Mouse (Mus musculus): Measurements from ENCODE around the gene Prpf3.
"Not testable (repeated sequence)": the region's sequence is repeated elsewhere in the genome, so short reads cannot be mapped to it uniquely, and the experiment has no call there.

Gene Prpf3

GRCm38 (mm10) chr3:95881979-95882815 lies 26.5 kb upstream of the Prpf3 start, which contains the start of gene Ciart:
Ciart (minus strand) TSS chr3:95882251.
- DNase-seq (ENCODE audit: low read depth) = peak; percentile 95

DNA sequence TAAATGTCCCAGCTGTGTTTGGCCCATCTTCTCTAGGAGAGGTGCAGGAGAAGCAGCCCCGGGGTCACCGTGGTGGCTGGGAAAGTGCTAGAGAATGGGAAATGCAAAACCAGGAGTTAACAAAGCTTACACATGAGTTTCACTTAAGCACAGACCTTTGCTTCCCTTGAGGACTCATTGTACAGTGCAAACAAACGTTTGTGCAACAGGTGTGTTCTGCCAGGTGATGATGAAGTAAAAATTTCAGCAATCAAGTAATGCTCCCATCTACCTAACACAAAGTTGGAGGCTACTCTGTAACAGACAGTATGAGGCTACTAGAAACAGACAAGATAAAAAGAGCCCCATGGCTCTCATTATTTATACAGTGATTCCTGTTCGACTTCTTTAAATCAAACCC lies 23.4 kb upstream of the Prpf3 start:
- no peak for DNase-seq (ENCODE audit: low read depth)

- DNase-seq (ENCODE audit: low read depth) = no peak
These were observed 16.4 kb upstream of the Prpf3 start for GRCm38 (mm10) chr3:95872048-95872447.

DNA sequence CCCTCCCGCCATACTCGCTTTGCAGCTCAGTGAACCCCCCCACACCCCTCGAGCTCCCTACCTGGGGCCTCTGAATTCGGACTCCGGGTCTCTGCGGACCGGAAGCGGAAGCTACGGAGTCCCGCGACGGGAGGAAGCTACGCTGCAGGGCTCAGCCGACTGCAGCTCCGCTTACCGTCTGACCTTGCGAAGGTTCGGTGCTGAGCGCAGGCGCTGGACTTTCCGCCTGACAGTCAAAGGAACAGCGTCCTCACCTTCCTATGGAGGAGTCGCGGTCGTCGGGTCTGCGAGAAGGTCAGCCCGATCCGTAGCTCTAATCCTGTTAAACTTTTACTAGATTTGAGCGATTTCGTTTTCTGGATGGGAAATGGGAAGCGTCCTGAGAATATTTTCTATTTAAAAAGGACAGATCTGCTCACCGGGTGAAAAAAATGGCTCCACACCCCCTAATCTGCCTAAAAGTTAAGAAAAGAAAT lies 15.7 kb upstream of the Prpf3 start, which contains the start of gene Mrps21:
Gene Mrps21 (minus strand): TSS at position 128 of the 476 bp plus-strand sequence.
- DNase-seq (ENCODE audit: low read depth) = peak; percentile 61

DNA sequence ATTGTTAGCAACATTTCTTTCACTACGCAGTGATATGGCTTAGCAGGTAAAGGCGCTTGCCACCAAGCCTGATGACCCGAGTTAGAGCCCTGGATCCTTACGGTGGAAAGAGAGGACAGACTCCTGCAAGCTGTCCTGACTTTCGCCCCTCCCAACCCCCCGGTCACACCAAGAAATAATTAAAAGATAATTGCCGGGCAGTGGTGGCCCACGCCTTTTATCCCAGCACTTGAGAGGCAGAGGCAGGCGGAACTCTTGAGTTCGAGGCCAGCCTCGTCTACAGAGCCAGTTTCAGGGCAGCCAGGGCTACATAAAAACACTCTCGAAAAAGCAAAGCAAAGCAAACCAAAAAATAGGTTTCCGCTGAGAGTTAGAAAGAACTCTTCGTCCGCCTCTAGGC lies 15.3 kb upstream of the Prpf3 start:
- DNase-seq (ENCODE audit: low read depth) = no peak

DNA sequence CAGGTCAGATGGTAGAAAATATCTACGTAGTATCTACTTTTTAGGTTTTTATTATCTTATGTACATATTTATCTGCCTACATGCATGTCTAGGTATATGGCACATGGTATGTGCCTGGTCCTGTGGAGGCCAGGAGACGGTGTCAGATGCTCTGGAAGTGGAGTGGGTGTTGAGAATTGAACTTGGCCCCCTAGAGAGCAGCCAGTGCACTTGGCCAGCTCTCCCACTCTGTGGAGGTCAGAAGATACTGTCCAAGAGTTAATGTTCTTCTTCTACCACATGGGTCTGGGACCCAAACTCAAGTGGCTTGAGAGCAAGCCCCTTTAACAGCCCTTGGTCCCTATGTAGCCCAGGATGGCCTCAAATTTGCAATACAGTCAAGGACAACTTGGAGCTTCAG lies 11.7 kb upstream of the Prpf3 start:
- no peak for DNase-seq (ENCODE audit: low read depth)

- no peak for DNase-seq (ENCODE audit: low read depth)
These were observed 10.4 kb upstream of the Prpf3 start for GRCm38 (mm10) chr3:95866071-95866470.

DNA sequence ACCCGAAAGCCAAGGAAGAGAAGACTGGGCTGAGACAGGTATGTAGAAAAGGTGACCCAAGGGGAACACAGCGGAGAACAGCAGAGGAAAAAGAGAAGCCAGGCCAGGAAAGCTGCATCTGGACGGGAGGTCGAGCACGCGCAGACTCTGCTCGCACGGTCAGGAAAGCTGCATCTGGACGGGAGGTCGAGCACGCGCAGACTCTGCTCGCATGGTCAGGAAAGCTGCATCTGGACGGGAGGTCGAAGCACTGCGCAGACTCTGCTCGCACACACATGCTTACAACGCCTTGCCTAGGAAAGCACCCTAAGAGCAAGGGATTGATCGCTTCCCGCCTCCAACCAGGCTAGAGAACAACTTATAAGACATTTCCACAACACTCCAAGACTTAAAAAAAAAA lies 9.9 kb upstream of the Prpf3 start:
- DNase-seq (ENCODE audit: low read depth) = no peak

DNA sequence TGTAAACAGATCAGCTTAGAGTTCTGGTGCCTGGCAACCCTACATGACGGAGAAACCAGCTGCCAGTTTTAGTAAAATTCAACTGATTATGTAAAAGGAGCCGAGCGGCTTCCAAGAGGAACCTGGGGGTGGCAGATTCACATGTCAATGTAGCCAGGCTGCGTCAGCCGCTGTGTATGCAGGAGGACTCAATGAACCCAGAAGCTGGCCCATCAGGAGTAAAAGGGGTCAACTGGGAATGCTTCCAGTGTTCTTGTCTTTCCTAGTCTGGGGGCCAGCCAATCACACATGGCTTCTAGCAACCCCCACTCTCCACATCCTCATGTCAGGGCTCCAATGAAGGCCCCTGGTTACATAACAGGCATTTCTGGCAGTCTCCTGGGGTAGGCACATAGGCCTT lies 9.4 kb upstream of the Prpf3 start:
- DNase-seq (ENCODE audit: low read depth) = no peak

- DNase-seq (ENCODE audit: low read depth) = no peak
These were observed 7.9 kb upstream of the Prpf3 start for GRCm38 (mm10) chr3:95863578-95863977.

DNA sequence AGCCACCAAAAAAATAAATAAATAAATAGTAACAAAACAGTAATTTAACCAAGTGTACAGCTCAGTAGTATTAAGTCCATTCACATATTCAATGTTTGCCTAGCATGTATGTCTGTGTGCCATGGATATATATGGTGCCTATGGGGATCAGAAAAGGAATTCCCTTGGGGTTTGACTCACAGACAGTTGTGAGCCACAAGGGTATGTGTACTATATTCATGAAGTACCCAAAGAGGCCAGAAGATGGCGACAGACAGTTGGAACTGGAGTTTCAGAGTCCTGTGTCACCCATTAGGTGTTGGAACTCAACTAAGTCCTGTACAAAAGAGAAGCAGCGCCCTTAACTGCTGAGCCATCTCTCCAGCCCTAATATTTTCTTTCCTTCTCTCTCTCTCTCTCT lies 6.1 kb upstream of the Prpf3 start:
- DNase-seq (ENCODE audit: low read depth) = peak; percentile 37

DNA sequence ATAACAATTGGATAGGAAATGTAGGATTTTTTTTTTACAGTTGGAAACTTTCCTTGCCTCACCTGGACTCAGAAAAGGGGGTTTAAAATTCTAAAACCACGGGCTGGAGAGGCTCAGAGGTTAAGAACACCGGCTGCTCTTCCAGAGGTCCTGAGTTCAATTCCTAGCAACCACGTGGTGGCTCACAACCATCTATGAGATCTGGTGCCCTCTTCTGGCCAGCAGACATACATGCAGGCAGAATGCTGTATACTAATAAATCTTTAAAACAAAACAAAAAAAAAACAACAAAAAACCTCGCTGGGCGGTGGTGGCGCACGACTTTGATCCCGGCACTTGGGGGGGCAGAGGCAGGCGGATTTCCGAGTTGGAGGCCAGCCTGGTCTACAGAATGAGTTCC lies 5.5 kb upstream of the Prpf3 start:
- no peak for DNase-seq (ENCODE audit: low read depth)

DNA sequence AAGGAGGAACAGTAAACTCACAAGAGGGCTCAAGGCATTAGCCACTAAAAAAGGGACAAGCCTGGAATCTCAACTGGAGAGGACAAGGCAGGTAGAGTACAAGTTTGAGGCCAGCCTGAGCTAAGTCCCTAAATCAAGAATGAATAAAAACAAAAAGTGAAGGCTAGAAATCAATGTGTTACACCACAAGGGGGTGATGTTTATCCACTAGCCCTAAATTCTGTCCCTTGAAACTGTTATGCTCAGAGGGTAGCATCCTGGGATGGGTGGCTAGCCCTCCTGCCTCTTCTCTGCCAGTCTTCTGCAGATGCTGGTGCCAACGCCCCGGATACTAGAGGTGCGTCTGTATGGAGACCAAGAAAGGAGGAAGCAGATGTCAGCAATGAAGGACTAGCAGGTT lies 4.6 kb upstream of the Prpf3 start:
- DNase-seq (ENCODE audit: low read depth) = no peak

DNA sequence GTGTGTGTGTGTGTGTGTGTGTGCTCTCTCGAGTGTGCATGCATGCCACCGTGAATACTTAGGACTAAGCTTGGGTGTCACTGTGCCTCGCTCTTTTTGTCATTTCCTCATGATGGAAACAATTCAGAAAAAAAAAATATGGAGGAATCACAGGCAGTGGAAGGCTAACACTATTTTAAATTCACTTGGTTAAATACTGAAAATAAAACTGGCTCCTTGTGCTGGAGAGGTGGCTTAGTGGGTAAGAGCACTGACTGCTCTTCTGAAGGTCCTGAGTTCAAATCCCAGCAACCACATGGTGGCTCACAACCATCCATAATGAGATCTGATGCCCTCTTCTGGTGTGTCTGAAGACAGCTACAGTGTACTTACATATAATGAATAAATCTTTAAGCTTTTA lies 2.6 kb upstream of the Prpf3 start:
- DNase-seq (ENCODE audit: low read depth) = not testable (repeated sequence)

DNA sequence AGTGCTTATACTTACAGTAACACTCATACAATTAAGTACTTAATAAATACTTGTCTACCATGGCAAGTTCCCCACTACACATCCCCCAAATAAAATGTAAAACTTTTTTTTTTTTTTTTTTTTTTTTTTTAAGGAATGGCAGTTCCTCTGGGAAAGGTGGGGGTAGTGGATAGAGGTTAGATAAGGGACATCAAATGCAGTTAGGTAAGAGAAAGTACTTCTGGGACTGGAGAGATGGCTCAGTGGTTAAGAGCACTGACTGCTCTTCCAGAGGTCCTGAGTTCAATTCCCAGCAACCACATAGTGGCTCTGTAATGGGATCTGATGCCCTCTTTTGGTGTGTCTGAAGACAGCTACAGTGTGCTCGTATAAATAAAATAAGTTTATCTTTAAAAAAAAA lies 1.4 kb upstream of the Prpf3 start:
- not testable (repeated sequence) for DNase-seq (ENCODE audit: low read depth)

- DNase-seq (ENCODE audit: low read depth) = peak; percentile 4
These were observed 430 bp upstream of the Prpf3 start for GRCm38 (mm10) chr3:95856115-95856514.

- DNase-seq (ENCODE audit: low read depth) = no peak
These were observed 4.4 kb downstream of the Prpf3 start for GRCm38 (mm10) chr3:95851317-95851716.

DNA sequence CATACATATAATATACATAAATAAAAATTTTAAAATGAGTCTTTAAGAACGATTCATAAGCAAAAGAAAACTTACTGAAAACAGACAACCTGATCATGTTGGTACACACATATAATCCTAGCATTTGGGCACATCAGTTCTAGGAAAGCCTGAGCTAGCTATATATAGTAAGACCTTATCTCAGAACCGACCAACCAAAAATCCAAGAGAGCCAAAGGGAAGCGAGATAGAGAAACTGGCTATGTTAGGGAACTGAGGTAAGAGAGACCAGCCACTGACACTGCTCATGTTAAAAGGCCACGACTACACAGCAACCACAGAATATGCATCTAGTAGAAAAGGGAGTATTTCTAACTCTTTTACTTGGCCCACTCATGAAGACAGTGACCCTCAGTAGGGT lies 5.1 kb downstream of the Prpf3 start:
- no peak for DNase-seq (ENCODE audit: low read depth)

- no peak for DNase-seq (ENCODE audit: low read depth)
These were observed 13.0 kb downstream of the Prpf3 start for GRCm38 (mm10) chr3:95842503-95843214.

DNA sequence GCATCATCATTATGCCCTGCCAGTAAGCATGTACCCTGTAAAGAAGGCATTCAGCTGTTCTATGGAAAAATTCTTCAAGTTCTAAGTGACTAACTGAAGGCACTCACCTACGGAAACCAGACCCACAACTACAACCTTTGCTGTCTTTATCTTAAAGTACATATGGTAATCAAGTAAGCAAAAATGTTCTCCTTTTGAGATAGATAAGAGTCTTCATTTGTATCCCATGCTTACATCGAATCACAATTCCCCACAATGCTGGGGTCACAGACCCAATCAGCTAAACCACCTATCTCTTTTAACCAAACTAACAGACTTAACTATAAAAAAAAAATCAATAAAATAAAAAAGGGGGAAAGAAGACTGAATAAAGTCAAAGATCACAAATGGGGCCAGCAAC lies 16.4 kb downstream of the Prpf3 start:
- DNase-seq (ENCODE audit: low read depth) = no peak

DNA sequence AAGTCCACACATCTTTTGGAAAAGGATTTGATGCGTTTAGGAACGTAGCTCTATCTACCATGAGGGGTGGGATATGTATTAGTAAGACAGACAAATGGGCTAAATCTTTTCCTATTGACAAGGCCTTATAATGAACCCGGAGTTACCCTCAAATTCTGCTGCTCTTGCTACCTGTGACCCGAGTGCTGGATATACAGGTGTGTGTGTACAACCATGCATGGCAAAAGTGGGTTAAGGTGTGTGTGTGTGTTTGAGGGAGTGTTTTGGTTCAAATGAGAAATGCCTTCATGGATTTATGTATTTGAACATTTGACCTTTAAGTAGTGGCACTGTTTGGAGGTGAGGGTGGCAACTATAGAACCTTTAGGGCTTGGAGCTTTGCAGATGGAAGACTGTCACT lies 26.6 kb downstream of the Prpf3 start:
- DNase-seq (ENCODE audit: low read depth) = no peak

GRCm38 (mm10) chr3:95826275-95826674 lies 29.4 kb downstream of the Prpf3 start:
- DNase-seq (ENCODE audit: low read depth) = no peak
